Mouse (Mus musculus) left cerebral cortex, adult 2 months (tissue): ENCODE results near the gene Cpne5. TPM values are rescaled to one million over a fixed set of nuclear protein-coding genes. Genes with fewer than 3 reads are reported as not detected.
A peak's percentile ranks its signal among the peaks of the same experiment; 100 is the strongest.
"Not testable (repeated sequence)": the region's sequence is repeated elsewhere in the genome, so short reads cannot be mapped to it uniquely, and the experiment has no call there.

Source experiments
- DNase-seq, 2 experiments: peaks; one replicate each; pipeline ENCODE4 v3.0.0; 2021 to 2022; ENCODE audit warnings: low spot score in 2 of 2, mixed read lengths in 1 of 2; ENCODE audit errors: extremely low spot score in 1 of 2
- H3K27ac ChIP-seq: fragments of 200-600 bp; 2 replicates; pipeline ENCODE4 v1.8.1; 2022
- H3K4me3 ChIP-seq: fragments of 200-600 bp; 2 replicates; pipeline ENCODE4 v1.8.1; 2022
- CTCF ChIP-seq: fragments of 200-600 bp; IDR thresholded peaks from 2 replicates; pipeline ENCODE4 v1.8.1; 2022; ENCODE audit warnings: antibody characterized with exemption, mild to moderate bottlenecking, moderate library complexity
- intact Hi-C: fragments of 180-260 bp; cut with DNase I; formaldehyde crosslinking; loops from one replicate; pipeline ENCODE4 v1.15.1; 2025
- total RNA-seq, 2 experiments: library from RNA; stranded (reverse); gene quantifications; 2 replicates each; pipeline ENCODE4 v1.2.3; 2021

The Cpne5 gene
- total RNA-seq, 2 experiments from 2014 or later = 141 to 148 TPM

DNA sequence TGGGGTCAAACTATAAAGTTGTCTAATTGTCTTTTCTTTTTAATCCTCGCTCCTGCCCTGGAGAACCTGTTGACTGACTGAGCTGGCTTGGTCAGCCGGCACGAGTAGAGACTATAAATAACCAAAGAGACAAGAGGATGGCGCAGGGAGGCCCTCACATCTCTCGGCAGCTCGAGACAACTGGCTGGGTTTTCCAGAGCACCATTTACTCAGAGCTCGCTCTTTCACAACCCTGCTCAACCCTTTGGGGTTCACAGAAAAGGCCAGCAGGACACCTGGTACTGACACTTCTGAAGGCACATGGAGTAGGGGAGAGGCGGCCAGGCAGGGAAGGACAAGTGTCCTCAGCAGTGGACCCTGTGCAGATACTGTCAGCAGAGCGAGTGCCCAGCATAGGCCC, 15.7 kb upstream of the Cpne5 start:
- no peak overlapping the region for H3K4me3 ChIP-seq
- H3K27ac ChIP-seq = no peak overlapping the region
- no peak for DNase-seq
- TF ChIP-seq CTCF = no peak
- intact Hi-C loops = no loop called here

DNA sequence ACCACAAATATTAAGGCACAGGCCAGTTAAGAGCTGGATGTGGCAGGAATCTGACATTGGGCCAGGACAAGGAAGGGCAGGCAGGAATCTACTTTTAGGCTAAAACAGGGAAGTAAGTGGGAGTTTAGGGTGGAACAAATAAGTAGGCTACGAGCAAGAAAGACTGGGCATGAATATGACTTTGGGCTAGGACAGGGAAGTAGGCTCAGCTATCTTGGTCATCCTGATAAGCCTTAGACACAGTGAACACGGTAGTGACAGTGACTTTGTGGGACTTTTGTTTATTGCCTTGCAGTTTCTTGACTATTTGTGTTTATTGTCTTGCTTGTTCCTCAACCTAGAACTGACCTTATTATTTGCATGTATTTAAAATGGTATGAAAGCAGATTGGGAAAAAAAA, 15.3 kb upstream of the Cpne5 start:
- DNase-seq = no peak
- intact Hi-C loops = no loop called here
- Histone ChIP-seq H3K27ac (no peak overlapping the region), H3K4me3 (no peak overlapping the region)
- no peak for TF ChIP-seq CTCF

DNA sequence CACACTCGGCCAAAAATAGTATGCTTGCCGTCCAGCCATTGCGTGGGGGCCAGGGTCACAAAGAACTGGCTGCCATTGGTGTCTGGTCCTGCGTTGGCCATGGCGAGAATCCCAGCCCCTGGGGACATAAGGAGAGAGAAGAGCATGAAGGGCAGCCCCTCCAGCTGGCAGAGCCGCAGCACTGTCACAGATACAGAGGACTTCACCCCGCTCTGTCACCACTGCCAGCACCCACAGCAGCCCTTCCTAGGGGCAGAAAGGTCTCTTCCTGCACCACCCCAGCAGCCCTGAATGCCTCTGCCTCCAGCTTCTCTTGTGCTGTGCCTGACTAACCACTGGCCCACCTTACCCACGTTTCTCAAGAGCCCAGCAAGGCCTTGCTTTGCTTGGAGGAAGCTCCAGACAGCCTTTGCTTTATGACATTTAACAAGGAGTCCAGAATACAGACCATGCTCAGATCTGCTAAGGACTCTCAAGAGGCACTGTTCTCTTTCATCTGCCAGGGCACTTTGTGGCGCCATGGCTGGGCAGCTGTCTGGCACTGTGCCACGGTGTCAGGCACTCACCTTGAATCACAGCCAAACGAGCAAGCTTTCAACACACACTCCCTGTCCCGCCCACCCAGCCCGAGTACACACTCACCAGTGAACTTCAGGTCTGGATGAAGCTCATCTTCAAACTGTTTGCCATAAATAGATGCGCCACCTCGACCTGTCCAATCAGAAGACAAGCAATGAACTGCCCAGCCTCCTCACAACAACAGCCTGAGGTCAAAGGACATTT, 13.8 kb upstream of the Cpne5 start:
- Histone ChIP-seq H3K4me3 (no peak overlapping the region), H3K27ac (no peak overlapping the region)
- DNase-seq = no peak
- TF ChIP-seq CTCF = no peak
- intact Hi-C loops = no loop called here

DNA sequence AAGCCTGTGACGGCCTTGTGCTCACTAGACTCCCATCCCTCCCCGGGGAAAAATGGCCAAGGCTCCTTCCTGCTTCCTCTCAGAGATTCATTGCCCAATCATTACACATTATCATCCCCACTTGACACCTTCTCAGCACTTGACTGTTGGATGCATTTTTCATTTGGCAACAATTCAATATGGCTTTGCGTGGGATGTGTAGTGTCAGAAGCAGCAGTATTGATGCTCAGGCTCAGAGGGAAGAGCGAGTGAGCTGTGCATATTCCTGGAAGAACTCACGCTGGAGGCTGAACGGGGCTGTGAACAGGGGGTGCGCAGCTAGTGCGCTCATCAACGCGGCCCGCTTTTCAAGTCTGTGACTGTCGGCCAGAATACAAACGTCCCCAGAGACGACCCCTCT, 13.0 kb upstream of the Cpne5 start:
- H3K4me3 ChIP-seq, DNase-seq, H3K27ac ChIP-seq, intact Hi-C loops: not testable (repeated sequence)

DNA sequence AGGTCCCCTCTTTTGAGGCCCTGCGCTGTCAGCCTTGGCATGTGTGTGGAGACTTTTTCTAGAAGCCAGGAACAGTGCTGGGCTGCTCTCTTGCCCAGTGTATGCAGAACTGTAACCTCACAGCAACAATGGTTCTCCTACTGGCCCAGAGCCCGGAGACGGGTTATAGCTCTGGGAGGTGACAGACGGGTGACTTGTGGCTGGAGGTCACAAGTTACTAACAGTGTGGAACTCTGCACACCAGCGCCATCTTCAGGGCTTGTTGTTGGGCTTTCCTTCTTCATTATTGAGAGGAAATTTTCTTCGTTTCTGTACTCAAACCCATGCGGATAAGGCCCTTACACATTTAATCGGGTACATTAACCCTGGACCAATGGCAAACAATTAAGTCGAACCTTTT, 11.5 kb upstream of the Cpne5 start:
- Histone ChIP-seq H3K27ac (no peak overlapping the region), H3K4me3 (no peak overlapping the region)
- no peak for DNase-seq
- TF ChIP-seq CTCF = peak; percentile 36
- intact Hi-C loops = loop anchor here (5.0 kb wide), 2 partner anchors 152 to 202 kb away; no protein-coding TSS in a partner anchor

DNA sequence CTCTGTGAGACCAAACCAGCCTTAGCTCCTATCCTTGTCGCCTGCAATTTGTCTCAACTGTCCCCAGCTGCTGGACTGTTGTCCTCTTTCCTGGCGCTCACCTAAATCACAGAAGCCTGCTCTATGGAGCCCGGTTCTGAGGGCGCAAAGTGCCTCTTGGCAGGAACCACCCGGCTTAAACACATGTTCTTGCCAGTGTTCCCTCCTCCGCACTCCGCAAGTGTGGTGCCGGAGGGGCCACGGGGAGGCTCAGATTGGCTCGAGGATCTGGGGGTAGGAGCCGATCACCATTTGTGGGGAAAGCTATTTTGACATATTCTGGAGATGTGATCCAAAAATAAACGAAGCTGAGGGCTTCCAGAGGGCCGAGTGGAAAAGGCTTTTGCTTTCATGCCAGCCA, 9.9 kb upstream of the Cpne5 start:
- Histone ChIP-seq H3K4me3 (no peak overlapping the region), H3K27ac (peak overlapping the region; percentile 47)
- no peak for TF ChIP-seq CTCF
- intact Hi-C loops = loop anchor here (5.0 kb wide), 2 partner anchors 151 to 201 kb away; no protein-coding TSS in a partner anchor
- DNase-seq = peak in 1 of 2 experiments; percentile 56

DNA sequence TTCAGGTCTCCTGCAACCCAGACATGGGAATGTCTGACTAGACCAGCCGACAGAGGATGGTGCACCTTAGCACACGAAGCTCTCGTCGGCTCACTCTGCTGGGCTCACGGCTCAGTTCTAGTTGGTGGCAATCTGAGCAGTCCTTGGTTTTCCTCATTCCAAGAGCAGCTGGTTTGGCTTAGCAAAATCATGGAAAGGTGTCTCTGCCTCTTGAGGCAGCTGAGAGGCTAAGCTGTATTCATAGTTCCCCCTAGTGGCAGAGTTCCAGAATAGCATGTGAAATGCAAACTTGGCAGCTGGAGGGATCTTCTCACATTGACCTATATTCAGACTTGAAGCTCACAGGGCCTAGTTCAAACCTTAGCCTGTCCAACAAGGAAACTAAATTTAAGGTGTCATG, 8.6 kb upstream of the Cpne5 start:
- intact Hi-C loops = loop anchor here (1.0 to 5.0 kb wide), 3 partner anchors 69 to 199 kb away; no protein-coding TSS in a partner anchor
- TF ChIP-seq CTCF = peak; percentile 83
- DNase-seq = peak; percentile 32 to 43
- 0 out of 2 replicates have a peak overlapping the region, but pooled peaks have one; percentile 54 for H3K27ac ChIP-seq
- no peak overlapping the region for H3K4me3 ChIP-seq

DNA sequence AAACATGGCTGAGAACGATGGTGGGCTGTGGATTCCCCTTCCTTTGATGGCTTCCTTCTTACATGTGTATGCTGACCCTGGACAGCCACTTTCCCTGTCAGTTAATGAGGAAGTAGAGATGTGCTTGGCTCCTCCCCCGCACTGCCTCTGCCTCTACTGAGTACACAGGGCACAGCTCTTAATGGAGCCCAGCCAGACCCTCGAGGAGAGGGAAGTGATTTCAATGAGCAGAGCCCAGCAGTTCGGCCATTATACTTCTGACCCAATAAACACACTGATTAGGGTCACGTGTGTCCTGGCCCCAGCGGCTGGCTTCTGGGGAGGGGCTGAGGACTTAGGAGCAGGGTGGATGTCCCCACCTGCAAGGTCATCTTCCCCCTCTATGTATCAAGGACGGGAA, 7.8 kb upstream of the Cpne5 start:
- Histone ChIP-seq H3K27ac (no peak overlapping the region), H3K4me3 (no peak overlapping the region)
- intact Hi-C loops = loop anchor here (1.0 to 5.0 kb wide), 3 partner anchors 68 to 198 kb away; no protein-coding TSS in a partner anchor
- TF ChIP-seq CTCF = no peak
- DNase-seq = no peak

DNA sequence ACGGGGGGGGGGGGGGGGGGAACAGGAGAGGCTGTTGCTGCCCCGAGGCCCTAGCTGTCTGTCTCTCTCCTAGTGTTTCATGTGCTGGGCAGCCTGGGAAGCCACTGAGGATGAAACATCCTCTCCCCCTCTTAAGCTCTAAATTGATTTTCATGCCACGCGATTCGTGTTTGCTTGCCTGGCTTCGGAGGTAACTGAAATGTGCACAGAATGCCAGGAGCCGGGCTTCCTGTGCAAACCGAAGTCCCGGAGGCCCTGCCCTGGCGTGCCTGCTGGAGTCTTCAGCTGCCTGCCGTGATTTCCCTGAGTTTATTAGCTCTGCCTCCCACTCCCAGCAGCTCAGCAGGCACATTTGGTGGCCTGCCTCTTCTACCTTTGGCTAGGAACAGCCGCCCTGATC, 6.9 kb upstream of the Cpne5 start:
- TF ChIP-seq CTCF = no peak
- H3K4me3 ChIP-seq = no peak overlapping the region
- intact Hi-C loops = loop anchor here (5.0 kb wide), 2 partner anchors 148 to 198 kb away; no protein-coding TSS in a partner anchor
- DNase-seq = no peak
- no peak overlapping the region for H3K27ac ChIP-seq

DNA sequence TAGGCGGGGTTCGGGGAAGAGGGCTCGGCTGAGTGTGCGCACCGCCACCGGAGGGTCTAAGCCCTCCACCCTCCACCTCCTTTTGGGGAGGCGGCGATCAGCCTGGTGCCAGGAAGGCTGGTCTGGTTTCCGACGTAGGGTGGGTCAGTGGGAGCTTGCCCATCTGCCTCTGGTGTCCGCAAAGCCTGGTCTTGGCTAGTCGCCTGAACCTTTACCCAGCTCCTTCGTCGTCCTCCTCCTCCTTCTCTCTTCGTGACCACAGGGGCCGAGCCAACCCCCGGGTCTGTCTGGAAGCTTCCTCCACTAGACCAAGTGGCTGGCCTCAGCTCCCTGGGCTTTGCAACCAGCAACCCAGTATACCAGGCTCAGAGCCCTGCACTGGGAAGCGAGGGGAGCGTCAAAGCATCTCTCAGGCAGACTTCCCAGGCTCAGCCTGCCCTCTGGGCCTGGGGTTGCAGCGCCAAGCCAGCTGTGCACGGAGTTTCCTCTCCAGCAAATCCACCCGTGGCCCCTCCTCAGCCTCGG, 516 bp upstream of the Cpne5 start:
- H3K27ac ChIP-seq = peak overlapping the region; percentile 88
- DNase-seq = peak in 1 of 2 experiments; percentile 39
- no peak for TF ChIP-seq CTCF
- intact Hi-C loops = no loop called here
- H3K4me3 ChIP-seq = peak overlapping the region; percentile 46

DNA sequence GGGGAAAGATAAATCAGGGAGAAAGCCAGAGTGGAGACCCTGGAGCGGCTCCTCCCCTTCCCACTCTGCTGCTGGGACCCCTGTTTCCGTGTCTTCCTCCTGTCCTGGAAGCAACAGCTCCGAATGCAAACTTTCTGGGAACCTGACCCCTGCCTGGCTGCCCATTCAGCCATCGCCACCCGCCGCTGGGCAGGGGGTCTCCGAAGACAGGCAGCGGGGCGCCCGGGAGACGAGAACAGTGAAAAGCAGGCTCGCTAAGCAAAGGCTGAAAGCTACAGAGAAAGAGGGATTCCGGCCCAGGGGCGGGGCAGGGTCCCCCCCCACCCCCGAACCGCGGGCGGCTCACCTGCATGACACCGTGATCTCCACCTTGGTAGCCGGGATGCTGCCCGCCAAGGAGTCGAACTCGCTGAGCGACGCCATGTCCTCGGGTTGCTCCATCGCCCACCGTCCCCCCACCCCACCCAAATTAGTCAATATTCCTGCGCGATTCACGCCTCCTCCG, 648 bp downstream of the Cpne5 start:
- peak in 1 of 2 experiments; percentile 29 for DNase-seq
- no peak for TF ChIP-seq CTCF
- intact Hi-C loops = no loop called here
- peak overlapping the region; percentile 46 for H3K4me3 ChIP-seq
- peak overlapping the region; percentile 81 for H3K27ac ChIP-seq

DNA sequence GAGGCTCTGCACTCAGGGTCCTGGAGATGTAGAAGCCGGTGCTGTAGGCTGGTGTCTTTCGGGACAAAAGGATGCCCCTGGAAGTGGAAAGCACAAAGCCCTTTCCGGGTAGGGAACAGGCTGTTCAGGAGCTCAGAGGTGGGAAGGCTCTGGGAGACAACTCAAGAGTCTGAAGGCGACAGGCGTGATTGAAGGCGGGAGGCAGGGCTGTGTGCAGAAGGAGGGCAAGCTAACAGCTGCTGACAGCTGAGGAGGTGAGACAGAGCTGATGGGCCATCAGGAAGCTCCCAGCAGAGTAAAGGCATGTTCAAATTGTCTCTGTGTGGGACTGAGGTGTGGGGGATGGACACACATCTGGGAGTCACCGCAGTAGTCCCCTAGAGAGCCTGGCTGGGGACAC, 1.9 kb downstream of the Cpne5 start:
- Histone ChIP-seq H3K27ac (no peak overlapping the region), H3K4me3 (peak overlapping the region; percentile 46)
- no peak for DNase-seq
- TF ChIP-seq CTCF = no peak
- intact Hi-C loops = no loop called here
